Mouse (Mus musculus) testis, adult 2 months (tissue): ENCODE results near the gene 2900011O08Rik.

Source experiments
- CTCF ChIP-seq: fragments of 200-500 bp; IDR thresholded peaks from 2 replicates; pipeline ENCODE4 v1.5.1; 2012; ENCODE audit warnings: low read depth, mild to moderate bottlenecking, inconsistent platforms, low read length, moderate library complexity; ENCODE audit not compliant: control insufficient read depth, insufficient read depth, insufficient replicate concordance
- POLR2A ChIP-seq: fragments of 200-500 bp; IDR thresholded peaks from 2 replicates; pipeline ENCODE4 v1.6.1; 2012; ENCODE audit warnings: low read depth, mild to moderate bottlenecking, inconsistent platforms, low read length, moderate library complexity; ENCODE audit not compliant: control insufficient read depth

- TF ChIP-seq CTCF = no peak
- no peak for TF ChIP-seq POLR2A
Measured at GRCm38 (mm10) chr16:14058541-14058940, 72.1 kb downstream of the 2900011O08Rik start.
